Mouse (Mus musculus): Measurements from ENCODE around the gene Frat1. TPM values are rescaled to one million over a fixed set of nuclear protein-coding genes. Genes with fewer than 3 reads are reported as not detected.
A peak's percentile ranks its signal among the peaks of the same experiment; 100 is the strongest.

Frat1 gene
- polyA plus RNA-seq, 1 experiment from 2014 or later = 30.9 TPM

GRCm38 (mm10) chr19:41800986-41801741 lies 28.6 kb upstream of the Frat1 start:
- no peaks in the 10 kb centered on the region for H3K36me3 ChIP-seq (replicated peaks)
- peaks cover 17% of the 10 kb centered on the region for H3K4me1 ChIP-seq
- WGBS = 3% methylated on average over 26 of the region's 26 CpGs
- no peak for ATAC-seq (replicated peaks)
- H3K27me3 ChIP-seq (replicated peaks) = no peaks in the 10 kb centered on the region
- no peaks in the 10 kb centered on the region for H3K9me3 ChIP-seq
- H3K27ac ChIP-seq = peak overlapping the region; percentile 70
- H3K9ac ChIP-seq = peak overlapping the region; percentile 71
- H3K4me3 ChIP-seq = peak overlapping the region; percentile 96
- peak overlapping the region; percentile 75 for H3K4me2 ChIP-seq

DNA sequence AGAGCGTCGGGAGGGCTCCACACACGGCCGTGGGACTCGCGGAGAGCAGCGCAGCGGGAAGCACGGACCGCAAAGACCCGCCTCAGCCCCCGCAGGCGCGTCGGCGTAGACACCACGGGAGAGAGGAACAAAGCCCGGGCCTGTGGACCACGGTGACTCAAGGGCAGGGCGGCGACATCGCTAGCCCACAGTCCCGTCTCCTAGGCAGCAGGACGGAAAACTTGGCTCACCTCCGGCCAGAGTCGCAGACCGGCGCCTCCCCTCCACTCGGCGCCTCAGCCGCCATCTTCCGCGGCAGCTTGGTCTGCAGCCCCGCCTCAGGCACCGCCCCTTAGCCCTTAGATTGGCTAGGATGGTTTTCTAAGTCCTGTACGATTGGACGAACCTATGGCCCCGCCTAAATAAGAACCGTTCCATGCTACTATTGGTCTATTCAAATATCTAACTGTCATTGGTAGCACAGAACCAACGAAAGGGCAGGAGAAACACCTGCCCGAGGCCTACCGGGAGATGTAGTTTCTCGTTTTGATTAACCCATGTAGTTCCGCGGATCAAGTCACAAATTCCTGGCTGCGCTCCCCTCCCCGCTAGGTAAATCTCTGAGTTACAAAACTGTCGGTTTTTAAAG lies 27.9 kb upstream of the Frat1 start, which contains the start of gene Arhgap19:
TSS of gene Arhgap19 (minus strand) at position 306 of the 628 bp plus-strand sequence.
- ATAC-seq (replicated peaks) = peak; percentile 100
- H3K4me2 ChIP-seq = peak within 1 kb of the TSS; percentile 75
- peaks cover 17% of the 10 kb centered on the region for H3K4me1 ChIP-seq
- peak within 1 kb of the TSS; percentile 70 for H3K27ac ChIP-seq
- H3K36me3 ChIP-seq (replicated peaks) = no peaks in the 10 kb centered on the region
- H3K9me3 ChIP-seq = no peaks in the 10 kb centered on the region
- peak within 1 kb of the TSS; percentile 71 for H3K9ac ChIP-seq
- 0% methylated on average over 44 of the region's 48 CpGs for WGBS
- H3K4me3 ChIP-seq = peak within 1 kb of the TSS; percentile 96
- no peaks in the 10 kb centered on the region for H3K27me3 ChIP-seq (replicated peaks)

GRCm38 (mm10) chr19:41803322-41803721 lies 26.4 kb upstream of the Frat1 start:
- H3K9me3 ChIP-seq = no peaks in the 10 kb centered on the region
- 38% methylated on average over 7 of the region's 7 CpGs for WGBS
- H3K27ac ChIP-seq = no peak overlapping the region

GRCm38 (mm10) chr19:41805831-41806230 lies 23.9 kb upstream of the Frat1 start:
- WGBS = 91% methylated on average over 4 of the region's 4 CpGs
- no peaks in the 10 kb centered on the region for H3K9me3 ChIP-seq
- no peak overlapping the region for H3K4me2 ChIP-seq
- H3K4me1 ChIP-seq = peaks cover 9% of the 10 kb centered on the region
- ATAC-seq (replicated peaks) = no peak
- H3K4me3 ChIP-seq = no peak overlapping the region
- no peaks in the 10 kb centered on the region for H3K27me3 ChIP-seq (replicated peaks)
- H3K36me3 ChIP-seq (replicated peaks) = no peaks in the 10 kb centered on the region
- no peak overlapping the region for H3K9ac ChIP-seq
- H3K27ac ChIP-seq = no peak overlapping the region

More at GRCm38 (mm10) chr19:41803322-41803721, 26.4 kb upstream of the Frat1 start:
- peaks cover 17% of the 10 kb centered on the region for H3K4me1 ChIP-seq
- ATAC-seq (replicated peaks) = no peak
- no peak overlapping the region for H3K4me3 ChIP-seq
- no peak overlapping the region for H3K4me2 ChIP-seq
- H3K9ac ChIP-seq = no peak overlapping the region
- no peaks in the 10 kb centered on the region for H3K27me3 ChIP-seq (replicated peaks)
- no peaks in the 10 kb centered on the region for H3K36me3 ChIP-seq (replicated peaks)

DNA sequence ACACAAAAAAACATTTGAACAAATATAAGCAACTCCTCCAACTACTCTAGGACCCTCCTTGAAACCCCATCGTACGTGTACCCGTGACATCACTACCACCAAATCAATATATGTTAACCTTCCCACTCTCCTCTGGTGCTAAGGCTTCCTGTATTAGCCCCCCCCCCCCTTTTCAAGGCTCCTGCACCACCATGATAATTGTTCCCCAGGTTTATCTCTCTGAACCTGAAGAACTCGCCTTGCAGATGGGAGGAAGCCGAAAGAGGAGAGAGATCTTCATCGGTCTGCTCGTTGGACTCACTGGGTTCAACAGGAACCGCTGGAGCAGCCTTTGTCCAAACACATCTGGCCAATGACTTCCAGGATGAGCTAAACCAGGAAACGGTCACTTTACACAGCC lies 22.3 kb upstream of the Frat1 start:
- Histone ChIP-seq H3K9me3 (no peaks in the 10 kb centered on the region), H3K4me3 (no peak overlapping the region), H3K36me3 (replicated peaks) (no peaks in the 10 kb centered on the region), H3K4me1 (no peaks in the 10 kb centered on the region; the same call in 1 of the 2 replicates), H3K9ac (no peak overlapping the region), H3K27ac (no peak overlapping the region), H3K4me2 (no peak overlapping the region), H3K27me3 (replicated peaks) (no peaks in the 10 kb centered on the region)
- 94% methylated on average over 9 of the region's 9 CpGs for WGBS
- ATAC-seq (replicated peaks) = no peak

GRCm38 (mm10) chr19:41808104-41808634 lies 21.6 kb upstream of the Frat1 start:
- no peak for ATAC-seq (replicated peaks)
- WGBS = 77% methylated on average over 8 of the region's 8 CpGs
- H3K4me1 ChIP-seq = no peaks in the 10 kb centered on the region

DNA sequence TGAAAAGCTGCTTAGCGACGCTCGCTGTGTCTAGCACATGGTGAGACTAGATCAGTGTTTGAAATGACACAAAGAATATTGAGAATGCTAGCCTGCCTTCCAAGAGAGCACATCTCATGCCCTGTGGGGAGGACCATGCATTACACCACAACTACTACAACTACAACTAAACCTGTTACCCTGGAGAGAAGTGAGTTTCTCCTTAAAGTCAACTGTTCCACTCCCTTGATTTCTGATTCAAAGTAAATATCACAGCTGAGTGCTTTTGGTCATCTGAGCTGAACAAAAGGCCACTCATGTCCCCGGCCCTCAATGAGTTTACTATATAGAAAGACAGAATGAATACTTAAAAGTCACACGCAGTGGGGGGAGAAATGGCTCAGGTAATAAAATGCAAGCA lies 19.7 kb upstream of the Frat1 start:
- WGBS = 72% methylated on average over 5 of the region's 5 CpGs
- Histone ChIP-seq H3K27me3 (replicated peaks) (no peaks in the 10 kb centered on the region), H3K4me2 (no peak overlapping the region), H3K9ac (no peak overlapping the region), H3K4me1 (no peaks in the 10 kb centered on the region), H3K27ac (no peak overlapping the region), H3K4me3 (no peak overlapping the region), H3K9me3 (no peaks in the 10 kb centered on the region), H3K36me3 (replicated peaks) (no peaks in the 10 kb centered on the region)
- ATAC-seq (replicated peaks) = no peak

More at GRCm38 (mm10) chr19:41808104-41808634, 21.6 kb upstream of the Frat1 start:
- no peaks in the 10 kb centered on the region for H3K36me3 ChIP-seq (replicated peaks)
- no peaks in the 10 kb centered on the region for H3K27me3 ChIP-seq (replicated peaks)
- no peak overlapping the region for H3K27ac ChIP-seq
- H3K4me2 ChIP-seq = no peak overlapping the region
- H3K9ac ChIP-seq = no peak overlapping the region
- H3K4me3 ChIP-seq = no peak overlapping the region
- no peaks in the 10 kb centered on the region for H3K9me3 ChIP-seq

DNA sequence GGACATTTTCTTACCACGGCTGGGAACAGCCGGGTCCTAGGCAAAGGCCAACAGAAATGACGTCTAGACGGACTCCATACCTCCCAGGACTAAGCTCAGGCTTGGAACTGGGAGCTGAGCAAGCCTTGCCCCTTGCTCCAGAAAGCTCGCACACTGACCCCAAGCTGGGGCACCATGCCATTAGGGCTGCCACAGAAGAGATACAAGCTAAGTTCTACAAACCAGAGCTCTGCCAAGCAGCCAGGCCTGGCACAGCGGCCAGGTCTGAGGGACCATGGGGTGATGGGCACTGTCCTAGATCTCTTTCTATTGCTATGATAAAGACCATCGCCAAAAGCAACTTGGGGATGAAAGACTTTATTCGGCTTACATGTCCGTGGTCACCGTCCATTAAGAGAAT lies 17.2 kb upstream of the Frat1 start:
- Histone ChIP-seq H3K9me3 (no peaks in the 10 kb centered on the region), H3K27me3 (replicated peaks) (no peaks in the 10 kb centered on the region), H3K4me1 (no peaks in the 10 kb centered on the region), H3K9ac (no peak overlapping the region), H3K4me2 (no peak overlapping the region), H3K36me3 (replicated peaks) (no peaks in the 10 kb centered on the region), H3K4me3 (no peak overlapping the region), H3K27ac (no peak overlapping the region)
- 97% methylated on average over 10 of the region's 10 CpGs for WGBS
- ATAC-seq (replicated peaks) = no peak

GRCm38 (mm10) chr19:41813374-41813773 lies 16.4 kb upstream of the Frat1 start:
- Histone ChIP-seq H3K9me3 (no peaks in the 10 kb centered on the region), H3K27me3 (replicated peaks) (no peaks in the 10 kb centered on the region), H3K4me2 (no peak overlapping the region), H3K36me3 (replicated peaks) (no peaks in the 10 kb centered on the region), H3K9ac (no peak overlapping the region), H3K4me3 (no peak overlapping the region), H3K4me1 (no peaks in the 10 kb centered on the region), H3K27ac (no peak overlapping the region)
- no peak for ATAC-seq (replicated peaks)
- WGBS = 88% methylated on average over 4 of the region's 4 CpGs

GRCm38 (mm10) chr19:41816410-41816809 lies 13.4 kb upstream of the Frat1 start:
- H3K4me3 ChIP-seq = no peak overlapping the region
- H3K27me3 ChIP-seq (replicated peaks) = no peaks in the 10 kb centered on the region
- 77% methylated on average over 5 of the region's 5 CpGs for WGBS
- no peak overlapping the region for H3K4me2 ChIP-seq
- H3K4me1 ChIP-seq = no peaks in the 10 kb centered on the region
- no peak overlapping the region for H3K9ac ChIP-seq
- no peak for ATAC-seq (replicated peaks)
- H3K27ac ChIP-seq = no peak overlapping the region
- H3K9me3 ChIP-seq = no peaks in the 10 kb centered on the region
- H3K36me3 ChIP-seq (replicated peaks) = no peaks in the 10 kb centered on the region

DNA sequence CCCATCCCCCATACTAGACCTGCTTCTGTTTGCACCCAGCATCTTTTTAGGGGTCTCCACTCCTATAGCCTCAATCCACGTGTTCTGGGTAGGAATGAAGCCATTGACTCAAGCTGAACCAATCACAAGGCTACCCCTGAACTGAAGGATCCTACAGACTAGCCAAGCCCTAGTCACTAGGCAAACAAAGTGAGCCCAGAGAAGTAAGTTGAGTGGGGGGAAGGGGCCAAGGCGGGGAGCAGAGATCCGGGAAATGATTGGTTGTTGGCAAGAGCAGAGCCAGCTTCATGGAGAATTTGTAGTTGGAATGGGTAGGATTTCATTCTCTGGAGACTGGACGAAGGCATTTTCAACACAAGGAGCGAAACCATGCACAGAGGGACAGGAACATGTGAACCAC lies 12.9 kb upstream of the Frat1 start:
- H3K9me3 ChIP-seq = no peaks in the 10 kb centered on the region
- H3K4me1 ChIP-seq = no peaks in the 10 kb centered on the region
- ATAC-seq (replicated peaks) = no peak
- WGBS = 61% methylated on average over 5 of the region's 5 CpGs
- no peaks in the 10 kb centered on the region for H3K27me3 ChIP-seq (replicated peaks)
- no peak overlapping the region for H3K4me2 ChIP-seq
- no peak overlapping the region for H3K9ac ChIP-seq
- no peak overlapping the region for H3K4me3 ChIP-seq
- no peaks in the 10 kb centered on the region for H3K36me3 ChIP-seq (replicated peaks)
- H3K27ac ChIP-seq = no peak overlapping the region

DNA sequence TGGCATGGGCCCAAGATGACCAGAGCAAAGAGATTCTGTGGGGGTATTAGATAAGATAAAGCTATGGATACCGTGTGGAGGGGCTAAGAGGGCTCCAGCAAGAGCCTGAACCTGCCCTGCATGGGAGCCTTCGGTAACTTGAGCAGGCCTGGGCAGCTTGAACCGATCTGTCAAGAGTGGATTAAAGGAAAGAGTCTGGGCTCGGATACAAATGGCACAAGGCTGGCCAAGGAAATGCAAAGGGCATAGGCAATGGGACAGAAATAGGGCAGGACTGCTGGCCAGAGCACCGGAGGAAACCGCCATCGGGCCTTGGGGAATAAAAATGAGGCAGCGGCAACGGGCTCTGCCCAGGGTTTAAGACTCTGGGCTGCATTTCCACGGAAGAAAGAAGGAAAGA lies 12.4 kb upstream of the Frat1 start:
- no peak for ATAC-seq (replicated peaks)
- H3K36me3 ChIP-seq (replicated peaks) = no peaks in the 10 kb centered on the region
- H3K4me2 ChIP-seq = no peak overlapping the region
- no peaks in the 10 kb centered on the region for H3K4me1 ChIP-seq
- H3K9ac ChIP-seq = no peak overlapping the region
- 58% methylated on average over 10 of the region's 10 CpGs for WGBS
- no peaks in the 10 kb centered on the region for H3K9me3 ChIP-seq
- H3K4me3 ChIP-seq = no peak overlapping the region
- no peak overlapping the region for H3K27ac ChIP-seq
- H3K27me3 ChIP-seq (replicated peaks) = no peaks in the 10 kb centered on the region

Data from midbrain, embryonic 15.5 days (tissue).